Mouse (Mus musculus) heart, adult 9 months (tissue): ENCODE data around the gene Rnf20.
A peak's percentile ranks its signal among the peaks of the same experiment; 100 is the strongest.

Experiments used
- DNase-seq, 2 experiments: peaks; one replicate each; pipeline ENCODE4 v3.0.0; 2022; ENCODE audit warnings: low spot score in 2 of 2

The Rnf20 gene

GRCm38 (mm10) chr4:49659421-49659820, 27.6 kb downstream of the Rnf20 start:
- no peak for DNase-seq

- DNase-seq = no peak
Measured at GRCm38 (mm10) chr4:49661664-49662063, 29.9 kb downstream of the Rnf20 start.

GRCm38 (mm10) chr4:49662231-49662630, 30.4 kb downstream of the Rnf20 start:
- DNase-seq = no peak

GRCm38 (mm10) chr4:49664850-49665249, 33.0 kb downstream of the Rnf20 start:
- no peak for DNase-seq

DNA sequence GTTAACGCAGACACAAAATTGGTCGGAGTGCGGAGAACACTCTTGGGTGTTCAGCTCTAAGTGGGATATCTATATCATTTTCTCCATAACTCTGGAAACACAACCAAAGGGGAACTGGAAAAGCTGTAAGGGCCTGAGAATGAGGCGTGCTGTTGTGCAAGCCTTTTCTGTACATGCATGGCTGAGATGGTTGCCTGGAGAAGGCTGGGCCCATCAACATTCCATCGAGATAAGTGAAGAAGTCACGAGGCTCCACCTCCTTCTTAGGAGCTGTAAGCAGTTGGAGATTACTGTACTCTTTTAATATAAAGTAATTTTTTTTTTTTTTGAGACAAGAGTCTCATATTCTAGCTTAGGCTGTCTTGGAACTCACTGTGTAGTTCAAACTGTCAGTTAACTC, 44.3 kb downstream of the Rnf20 start:
- no peak for DNase-seq

DNA sequence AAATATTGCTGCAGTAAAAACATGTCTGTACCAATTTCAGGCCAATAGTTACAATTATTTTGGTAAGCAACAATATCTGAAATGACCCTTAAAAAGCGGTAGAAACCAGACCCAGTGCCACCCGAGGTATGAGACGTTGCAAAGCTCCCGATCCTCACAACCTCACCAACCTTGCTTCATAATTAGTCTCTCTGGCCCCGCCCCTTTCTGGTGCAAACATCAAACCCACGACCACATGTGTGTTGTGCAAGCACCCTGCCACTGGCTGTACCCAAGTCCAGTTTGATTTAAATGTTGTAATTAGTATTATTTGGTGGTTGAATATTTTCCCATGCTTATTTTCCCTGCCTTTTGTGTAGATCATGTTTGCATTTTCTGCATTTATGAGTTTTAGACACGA, 45.0 kb downstream of the Rnf20 start:
- DNase-seq = no peak

GRCm38 (mm10) chr4:49680171-49680875, 48.5 kb downstream of the Rnf20 start:
- peak in 1 of 2 experiments; percentile 28 for DNase-seq

DNA sequence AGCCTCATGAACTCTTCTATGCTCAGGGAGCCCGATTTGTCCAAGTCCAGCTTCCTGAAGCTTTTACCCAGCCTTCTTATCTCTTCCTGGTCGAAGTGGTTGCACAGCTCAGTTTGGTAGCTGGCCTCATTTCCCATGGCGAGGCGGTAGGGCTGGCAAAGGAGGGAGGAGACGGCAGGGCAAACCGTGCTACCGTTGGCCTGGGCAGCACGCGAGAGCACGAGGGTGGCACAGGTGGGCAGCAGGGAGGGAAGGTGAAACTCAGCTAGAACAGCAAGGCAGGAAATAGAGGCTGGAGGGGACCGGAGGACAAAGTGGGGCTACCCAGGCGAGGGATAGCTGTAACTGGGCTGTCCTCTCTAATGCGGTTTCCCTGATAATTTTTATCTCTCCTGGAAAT, 50.0 kb downstream of the Rnf20 start, which contains the start of gene Ppp3r2:
Gene Ppp3r2 (minus strand): TSS at position 213 of the 400 bp plus-strand sequence.
- no peak for DNase-seq

GRCm38 (mm10) chr4:49688594-49689288, 56.9 kb downstream of the Rnf20 start:
- peak in 1 of 2 experiments; percentile 15 for DNase-seq

DNA sequence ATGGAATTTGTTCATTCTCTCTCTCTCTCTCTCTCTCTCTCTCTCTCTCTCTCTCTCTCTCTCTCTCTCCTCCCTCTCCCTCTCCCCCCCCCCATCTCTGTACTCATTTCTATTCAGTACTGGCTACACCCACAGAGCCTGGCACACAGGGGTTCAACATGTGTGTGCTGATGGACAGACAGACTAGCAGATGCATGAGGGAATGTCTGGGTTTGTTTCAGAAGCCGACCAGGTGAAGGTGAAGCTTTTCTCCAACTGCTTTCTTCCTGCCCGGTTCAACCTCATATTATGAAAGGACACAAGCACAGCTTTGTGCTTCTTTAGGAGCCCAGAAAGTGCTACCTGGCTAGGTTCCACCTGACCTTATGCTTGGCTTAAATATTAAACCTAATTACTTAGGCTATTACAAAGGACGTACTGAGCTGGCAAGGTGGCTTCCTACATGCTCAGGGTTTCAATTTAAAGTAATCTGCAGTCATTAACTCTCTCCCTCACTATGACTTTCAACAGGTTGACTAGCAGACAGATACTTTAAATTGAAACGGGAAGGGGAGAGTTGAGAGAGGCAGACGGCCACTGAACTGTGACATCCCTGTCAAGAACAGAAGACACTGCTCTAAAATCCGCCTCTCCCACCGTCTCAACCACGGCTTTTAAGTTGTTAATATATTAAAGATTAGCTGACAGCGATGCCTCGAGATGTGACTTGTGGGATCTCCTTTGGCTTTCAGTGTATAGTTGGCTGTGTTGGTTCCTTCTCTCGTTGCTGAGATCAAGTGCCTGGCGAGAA, 59.8 kb downstream of the Rnf20 start:
- no peak for DNase-seq
